Mouse (Mus musculus) gastrocnemius, postnatal 36 days (tissue): ENCODE data around the gene Adamtsl2. TPM values are rescaled to one million over a fixed set of nuclear protein-coding genes. Genes with fewer than 3 reads are reported as not detected.

Source experiments
- DNase-seq, 2 experiments: peaks; one replicate each; pipeline ENCODE4 v3.0.0; 2022
- intact Hi-C: fragments of 180-260 bp; cut with DNase I; formaldehyde crosslinking; loops from one replicate; pipeline ENCODE4 v1.15.1; 2025
- total RNA-seq, 2 experiments: library from RNA; stranded (reverse); gene quantifications; 2 replicates each; pipeline ENCODE4 v1.2.3; 2021

Adamtsl2 gene
- total RNA-seq, 2 experiments from 2014 or later: 7.7 to 10.4 TPM

GRCm38 (mm10) chr2:27149457-27149856 is 70.3 kb downstream of the Adamtsl2 start:
- intact Hi-C loops: no loop called here
- no peak for DNase-seq

DNA sequence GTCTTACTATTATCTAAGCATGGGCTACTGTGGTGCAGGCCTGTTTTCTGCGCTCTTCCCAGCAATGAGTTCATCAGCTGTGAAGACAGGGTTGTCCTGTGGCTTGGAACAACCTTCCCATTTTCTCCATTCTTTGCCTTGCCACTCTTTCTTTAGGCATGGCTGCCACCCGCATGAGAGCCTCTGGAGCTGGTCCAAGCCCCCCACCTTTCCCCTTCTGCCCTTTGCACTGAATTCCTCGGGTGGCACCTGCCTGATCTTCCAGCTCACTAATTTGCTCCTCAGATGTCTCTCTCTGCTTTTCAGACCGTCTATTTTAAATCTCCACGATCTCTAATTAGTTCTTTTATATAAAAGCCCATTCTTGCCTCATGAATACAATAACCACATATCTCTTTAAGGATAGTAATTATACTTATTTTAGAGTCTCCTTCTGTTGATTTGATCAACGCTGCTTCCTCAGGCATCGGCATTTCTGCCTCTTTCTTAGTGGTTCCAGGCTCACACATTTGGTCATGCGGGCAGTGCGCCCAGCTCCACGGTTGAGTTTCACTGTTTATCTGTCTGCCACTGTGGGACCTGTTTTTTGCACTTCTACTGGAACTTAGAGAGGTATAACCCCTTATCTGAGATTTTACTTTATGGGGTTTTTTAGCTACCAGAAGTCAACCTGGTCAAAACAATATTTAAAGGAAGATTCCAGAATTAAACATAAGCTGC is 75.4 kb downstream of the Adamtsl2 start:
- DNase-seq: no peak
- intact Hi-C loops: no loop called here

- no peak for DNase-seq
- intact Hi-C loops: no loop called here
Measured at GRCm38 (mm10) chr2:27156596-27156995, 77.4 kb downstream of the Adamtsl2 start.

Other genes with a start within 250 kb of the Adamtsl2 start
- not detected for gene Abo, start 214.4 kb upstream of the Adamtsl2 start, total RNA-seq
- gene Surf6, start 176.5 kb upstream of the Adamtsl2 start, total RNA-seq: 10 to 100 TPM in 1 of 2 experiments, 1 to 10 TPM in 1; 9.1 to 11.1 TPM
- 10 to 100 TPM; 14.4 to 17.2 TPM for gene Med22, start 168.7 kb upstream of the Adamtsl2 start, total RNA-seq
- gene Rpl7a, start 168.6 kb upstream of the Adamtsl2 start, total RNA-seq: 100 to 1,000 TPM; 206 to 267 TPM
- gene Surf2, start 163.0 kb upstream of the Adamtsl2 start, total RNA-seq: 10 to 100 TPM; 10.7 to 12.3 TPM
- 10 to 100 TPM; 35.5 to 38.8 TPM for gene Surf1, start 162.8 kb upstream of the Adamtsl2 start, total RNA-seq
- gene Surf4, start 145.5 kb upstream of the Adamtsl2 start, total RNA-seq: 10 to 100 TPM; 66.4 to 71.4 TPM
- gene Stkld1, start 145.3 kb upstream of the Adamtsl2 start, total RNA-seq: not detected
- 10 to 100 TPM; 13.6 to 17.1 TPM for gene Rexo4, start 115.0 kb upstream of the Adamtsl2 start, total RNA-seq
- not detected for gene Adamts13, start 106.0 kb upstream of the Adamtsl2 start, total RNA-seq
- gene Cacfd1, start 69.5 kb upstream of the Adamtsl2 start, total RNA-seq: 10 to 100 TPM; 27.0 to 30.6 TPM
- gene Slc2a6, start 51.4 kb upstream of the Adamtsl2 start, total RNA-seq: not detected
- 1 to 10 TPM; 2.0 to 5.7 TPM for gene Mymk, start 7.2 kb upstream of the Adamtsl2 start, total RNA-seq
- gene Fam163b, start 63.1 kb downstream of the Adamtsl2 start, total RNA-seq: not detected
- gene Dbh, start 85.9 kb downstream of the Adamtsl2 start, total RNA-seq: not detected
- gene Sardh, start 169.0 kb downstream of the Adamtsl2 start, total RNA-seq: 1 to 10 TPM in 1 of 2 experiments, under 1 TPM in 1; 0.82 to 1.4 TPM